Mouse (Mus musculus): ENCODE measurements at regions not wholly inside any gene's neighbourhood (a gene's known extent, or its start where the extent isn't known, plus 50 kb on each side); places are given as distances from the start of the nearest gene placed in this dataset.

DNA sequence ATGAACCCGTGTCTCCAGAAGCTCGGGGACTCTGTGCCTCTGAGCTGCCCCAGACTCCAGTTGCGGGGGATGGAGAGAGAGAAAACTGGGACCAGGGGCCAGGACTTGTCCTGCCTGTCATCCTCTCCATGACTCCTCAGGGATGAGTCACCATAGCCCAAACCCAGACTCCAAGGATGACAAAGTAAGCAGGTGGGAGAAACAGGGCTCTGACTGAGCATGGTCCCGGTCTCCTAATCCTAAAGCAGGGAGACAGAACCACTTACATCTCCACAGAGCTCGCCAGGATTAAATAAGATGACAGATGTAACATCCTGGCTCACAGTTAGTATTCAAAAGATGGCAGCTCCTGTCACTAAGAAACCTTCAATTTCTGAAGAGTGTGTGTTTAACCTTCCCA lies 61.7 kb upstream of the Nectin1 start:
- TF ChIP-seq GATA1 (IDR thresholded peaks at IDR 0.05; ENCODE audit: borderline replicate concordance, low read length) (no peak), CTCF (IDR thresholded peaks at IDR 0.05; ENCODE audit: low read depth, low read length) (no peak), TAL1 (conservative IDR thresholded peaks at IDR 0.05; ENCODE audit: low read depth, low read length) (no peak), POLR2AphosphoS5 (IDR thresholded peaks at IDR 0.05; ENCODE audit: insufficient replicate concordance, low read depth, low read length) (no peak)
